Comparison of ENCODE assay signal across 20 mouse cellular contexts in the genomic region with DNA sequence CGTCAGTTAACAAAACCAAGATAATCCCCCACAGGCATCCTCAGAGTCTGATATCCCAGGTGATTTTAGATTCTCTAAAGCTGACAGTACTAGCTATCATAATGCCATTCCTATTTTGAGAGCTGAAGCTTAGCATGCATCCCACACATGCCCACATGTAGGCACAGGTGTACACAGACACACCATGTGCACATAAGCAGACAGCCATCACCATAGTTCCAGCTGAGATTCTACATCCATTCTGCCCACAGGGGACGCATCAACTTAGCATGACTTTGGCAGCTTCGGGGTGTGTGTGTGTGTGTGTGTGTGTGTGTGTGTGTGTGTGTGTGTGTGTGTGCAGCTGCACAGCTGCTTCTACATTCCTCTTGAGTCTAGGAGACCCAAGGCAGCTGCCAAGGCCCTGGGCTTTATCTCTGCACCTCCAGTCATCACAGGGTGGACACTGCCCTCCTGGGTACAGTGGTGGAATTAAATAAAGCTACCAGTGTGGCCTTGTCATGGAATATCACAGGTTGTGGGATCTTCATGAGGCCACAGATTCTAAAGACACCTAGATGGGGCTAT. TPM values are rescaled to one million over a fixed set of nuclear protein-coding genes. Genes with fewer than 3 reads are reported as not detected.
DNase-seq lines count a peak whose midpoint lies in the region; ATAC-seq lines count a peak whose summit lies in the region.
"Had no signal": no experiment of that assay in that cellular context is flagged by ENCODE, and none has a peak within 500 bp of the region (broad histone marks: within the 10 kb centered on the region; RNA-seq: fewer than 3 reads in every experiment).

No protein-coding gene starts in this region.

- DNase-seq in hindbrain, embryonic 11.5 days (ENCODE audit: low spot score) = no peak
- no peak for DNase-seq in midbrain, embryonic 10.5 days (ENCODE audit: low spot score)
- peak; percentile 19 for DNase-seq in midbrain, embryonic 14.5 days
- DNase-seq in retina, embryonic 14.5 days (ENCODE audit: low spot score) = peak; percentile 4
- no peak for DNase-seq in spleen, postnatal 36 days (ENCODE audit: low spot score in 2 of 2)
- no peak for DNase-seq in liver
- DNase-seq: adrenal gland, adult 2 months; cerebellum, adult 9-10 months; gastrocnemius, postnatal 10 days; heart, adult 2 months; kidney, adult 11 months; kidney, postnatal 14 days had no signal

- H3K4me3 ChIP-seq in hindbrain, embryonic 13.5 days = no peak overlapping the region
- H3K4me3 ChIP-seq in hindbrain, embryonic 11.5 days (ENCODE audit: low read depth, low read length) = no peak overlapping the region
- H3K4me3 ChIP-seq in midbrain, embryonic 12.5 days = no peak overlapping the region
- H3K4me3 ChIP-seq in midbrain, embryonic 10.5 days = no peak overlapping the region
- H3K4me3 ChIP-seq in midbrain, embryonic 14.5 days (replicated peaks; ENCODE audit: low read depth, low read length) = no peak overlapping the region
- H3K4me3 ChIP-seq: forebrain, embryonic 15.5 days; heart, adult 2 months had no signal

- peaks cover 25% of the 10 kb centered on the region for H3K4me1 ChIP-seq in hindbrain, embryonic 13.5 days (replicated peaks)
- peaks cover 4% of the 10 kb centered on the region for H3K4me1 ChIP-seq in hindbrain, embryonic 11.5 days (replicated peaks; ENCODE audit: control insufficient read depth, insufficient read depth, low read length)
- peaks cover 13% of the 10 kb centered on the region; the same call in 1 of the 2 replicates for H3K4me1 ChIP-seq in midbrain, embryonic 12.5 days
- H3K4me1 ChIP-seq in midbrain, embryonic 10.5 days = peaks cover 18% of the 10 kb centered on the region
- H3K4me1 ChIP-seq in midbrain, embryonic 14.5 days (ENCODE audit: control insufficient read depth, insufficient read depth, low read length) = peaks cover 10% of the 10 kb centered on the region; the same call in 1 of the 2 replicates
- H3K4me1 ChIP-seq: forebrain, embryonic 15.5 days had no signal

- peak; percentile 59 for ATAC-seq in hindbrain, embryonic 13.5 days (ENCODE audit: low FRiP score)
- no peak for ATAC-seq in hindbrain, embryonic 11.5 days (ENCODE audit: low FRiP score)
- ATAC-seq in midbrain, embryonic 12.5 days (ENCODE audit: low FRiP score, low read depth) = 0 out of 2 replicates have a peak, but pooled peaks have one; percentile 27
- no peak for ATAC-seq in midbrain, embryonic 14.5 days (ENCODE audit: low FRiP score, low TSS enrichment)
- ATAC-seq: CD4-positive, CD25-positive, alpha-beta regulatory T cell, adult 4 months; forebrain, embryonic 15.5 days had no signal

- no peaks in the 10 kb centered on the region for H3K9me3 ChIP-seq in hindbrain, embryonic 13.5 days
- no peaks in the 10 kb centered on the region for H3K9me3 ChIP-seq in hindbrain, embryonic 11.5 days (ENCODE audit: control insufficient read depth, low read length)
- H3K9me3 ChIP-seq in midbrain, embryonic 12.5 days = no peaks in the 10 kb centered on the region
- H3K9me3 ChIP-seq in midbrain, embryonic 10.5 days (replicated peaks) = no peaks in the 10 kb centered on the region
- no peaks in the 10 kb centered on the region for H3K9me3 ChIP-seq in midbrain, embryonic 14.5 days (ENCODE audit: control insufficient read depth, low read length)
- H3K9me3 ChIP-seq: forebrain, embryonic 15.5 days had no signal

- 65% methylated on average over 3 of the region's 3 CpGs for WGBS in hindbrain, embryonic 13.5 days
- WGBS in hindbrain, embryonic 11.5 days = 70% methylated on average over 3 of the region's 3 CpGs
- 68% methylated on average over 3 of the region's 3 CpGs for WGBS in midbrain, embryonic 12.5 days
- 76% methylated on average over 3 of the region's 3 CpGs for WGBS in midbrain, embryonic 10.5 days
- WGBS in midbrain, embryonic 14.5 days = 42% methylated on average over 3 of the region's 3 CpGs

- no peaks in the 10 kb centered on the region for H3K27me3 ChIP-seq in hindbrain, embryonic 13.5 days
- no peaks in the 10 kb centered on the region for H3K27me3 ChIP-seq in hindbrain, embryonic 11.5 days (ENCODE audit: control insufficient read depth, insufficient read depth, low read length)
- no peaks in the 10 kb centered on the region for H3K27me3 ChIP-seq in midbrain, embryonic 12.5 days
- H3K27me3 ChIP-seq in midbrain, embryonic 10.5 days (ENCODE audit: low read depth, poor library complexity, severe bottlenecking) = no peaks in the 10 kb centered on the region
- H3K27me3 ChIP-seq in midbrain, embryonic 14.5 days (ENCODE audit: control insufficient read depth, insufficient read depth, low read length) = no peaks in the 10 kb centered on the region
- H3K27me3 ChIP-seq: forebrain, embryonic 15.5 days had no signal

- no peak overlapping the region for H3K9ac ChIP-seq in hindbrain, embryonic 13.5 days
- H3K9ac ChIP-seq in hindbrain, embryonic 11.5 days (ENCODE audit: low read depth, low read length) = no peak overlapping the region
- H3K9ac ChIP-seq in midbrain, embryonic 12.5 days (replicated peaks) = no peak overlapping the region
- H3K9ac ChIP-seq in midbrain, embryonic 14.5 days (replicated peaks; ENCODE audit: low read length) = no peak overlapping the region
- H3K9ac ChIP-seq: forebrain, embryonic 15.5 days; liver, embryonic 14.5 days had no signal

- H3K4me2 ChIP-seq in hindbrain, embryonic 13.5 days = no peak overlapping the region
- no peak overlapping the region for H3K4me2 ChIP-seq in hindbrain, embryonic 11.5 days (replicated peaks; ENCODE audit: low read depth, low read length)
- no peak overlapping the region for H3K4me2 ChIP-seq in midbrain, embryonic 12.5 days (replicated peaks)
- H3K4me2 ChIP-seq in midbrain, embryonic 14.5 days (ENCODE audit: low read length) = no peak overlapping the region
- H3K4me2 ChIP-seq: forebrain, embryonic 15.5 days had no signal

- H3K36me3 ChIP-seq in hindbrain, embryonic 13.5 days = peaks cover 14% of the 10 kb centered on the region; the same call in 1 of the 2 replicates
- H3K36me3 ChIP-seq in hindbrain, embryonic 11.5 days (ENCODE audit: control insufficient read depth, insufficient read depth, low read length) = no peaks in the 10 kb centered on the region
- H3K36me3 ChIP-seq in midbrain, embryonic 12.5 days = peaks cover 7% of the 10 kb centered on the region
- H3K36me3 ChIP-seq in midbrain, embryonic 10.5 days = peaks cover 2% of the 10 kb centered on the region; the same call in 1 of the 2 replicates
- peaks cover 5% of the 10 kb centered on the region for H3K36me3 ChIP-seq in midbrain, embryonic 14.5 days (ENCODE audit: control insufficient read depth, insufficient read depth, low read length)
- H3K36me3 ChIP-seq: forebrain, embryonic 15.5 days had no signal

- 0 out of 2 replicates have a peak overlapping the region, but pooled peaks have one; percentile 40 for H3K27ac ChIP-seq in hindbrain, embryonic 13.5 days
- H3K27ac ChIP-seq in hindbrain, embryonic 11.5 days (ENCODE audit: low read depth, low read length) = no peak overlapping the region; the same call in 1 of the 2 replicates
- no peak overlapping the region for H3K27ac ChIP-seq in midbrain, embryonic 12.5 days (replicated peaks)
- no peak overlapping the region for H3K27ac ChIP-seq in midbrain, embryonic 10.5 days (replicated peaks)
- no peak overlapping the region for H3K27ac ChIP-seq in midbrain, embryonic 14.5 days (replicated peaks; ENCODE audit: low read depth, low read length)
- H3K27ac ChIP-seq: forebrain, embryonic 15.5 days; heart, adult 2 months; liver, embryonic 14.5 days; macrophage had no signal

RNA-seq across cellular contexts. Expression of a gene that starts 2.1 kb away (rescaled TPM):
- polyA plus RNA-seq in hindbrain, embryonic 13.5 days (2015; fragmentation: Nextera tagmentation; extraction: Ambion mirVana) = 0.61 and 0.78 TPM in 2 replicates
- polyA plus RNA-seq in hindbrain, embryonic 11.5 days (2014; fragmentation: Nextera tagmentation; extraction: Ambion mirVana) = 0.56 and 0.78 TPM in 2 replicates
- 0.18 and 0.22 TPM in 2 replicates for polyA plus RNA-seq in midbrain, embryonic 12.5 days (2016; fragmentation: Nextera tagmentation; extraction: Ambion mirVana)
- polyA plus RNA-seq in midbrain, embryonic 10.5 days (2016; fragmentation: Nextera tagmentation; extraction: Ambion mirVana) = 0.14 and 0.52 TPM in 2 replicates
- 0.16 and 0.24 TPM in 2 replicates for polyA plus RNA-seq in midbrain, embryonic 14.5 days (2014; fragmentation: Nextera tagmentation; extraction: Ambion mirVana)

RNA-seq across cellular contexts. Expression of a gene that starts 21.4 kb away (rescaled TPM):
- polyA plus RNA-seq in hindbrain, embryonic 13.5 days (2015; fragmentation: Nextera tagmentation; extraction: Ambion mirVana) = 101 and 107 TPM in 2 replicates
- 50.2 and 50.5 TPM in 2 replicates for polyA plus RNA-seq in hindbrain, embryonic 11.5 days (2014; fragmentation: Nextera tagmentation; extraction: Ambion mirVana)
- polyA plus RNA-seq in midbrain, embryonic 12.5 days (2016; fragmentation: Nextera tagmentation; extraction: Ambion mirVana) = 86.3 and 97.4 TPM in 2 replicates
- polyA plus RNA-seq in midbrain, embryonic 10.5 days (2016; fragmentation: Nextera tagmentation; extraction: Ambion mirVana) = 81.6 and 87.1 TPM in 2 replicates
- polyA plus RNA-seq in midbrain, embryonic 14.5 days (2014; fragmentation: Nextera tagmentation; extraction: Ambion mirVana) = 86.6 and 92.4 TPM in 2 replicates

RNA-seq across cellular contexts. Expression of a gene that starts 33.9 kb away (rescaled TPM):
- polyA plus RNA-seq in hindbrain, embryonic 13.5 days (2015; fragmentation: Nextera tagmentation; extraction: Ambion mirVana) = 90.9 and 106 TPM in 2 replicates
- polyA plus RNA-seq in hindbrain, embryonic 11.5 days (2014; fragmentation: Nextera tagmentation; extraction: Ambion mirVana) = 80.5 and 91.5 TPM in 2 replicates
- 72.9 and 83.1 TPM in 2 replicates for polyA plus RNA-seq in midbrain, embryonic 12.5 days (2016; fragmentation: Nextera tagmentation; extraction: Ambion mirVana)
- 43.7 and 59.7 TPM in 2 replicates for polyA plus RNA-seq in midbrain, embryonic 10.5 days (2016; fragmentation: Nextera tagmentation; extraction: Ambion mirVana)
- polyA plus RNA-seq in midbrain, embryonic 14.5 days (2014; fragmentation: Nextera tagmentation; extraction: Ambion mirVana) = 89.6 and 94.9 TPM in 2 replicates
- polyA plus RNA-seq: CD4-positive, CD25-positive, alpha-beta regulatory T cell, adult 4 months; macrophage had no signal

RNA-seq across cellular contexts. Expression of a gene that starts 54.9 kb away (rescaled TPM):
- 33.6 and 37.0 TPM in 2 replicates for polyA plus RNA-seq in hindbrain, embryonic 13.5 days (2015; fragmentation: Nextera tagmentation; extraction: Ambion mirVana)
- polyA plus RNA-seq in hindbrain, embryonic 11.5 days (2014; fragmentation: Nextera tagmentation; extraction: Ambion mirVana) = 45.0 and 54.1 TPM in 2 replicates
- polyA plus RNA-seq in midbrain, embryonic 12.5 days (2016; fragmentation: Nextera tagmentation; extraction: Ambion mirVana) = 43.2 and 44.3 TPM in 2 replicates
- 17.9 and 23.8 TPM in 2 replicates for polyA plus RNA-seq in midbrain, embryonic 10.5 days (2016; fragmentation: Nextera tagmentation; extraction: Ambion mirVana)
- 50.8 and 52.6 TPM in 2 replicates for polyA plus RNA-seq in midbrain, embryonic 14.5 days (2014; fragmentation: Nextera tagmentation; extraction: Ambion mirVana)
- polyA plus RNA-seq: CD4-positive, CD25-positive, alpha-beta regulatory T cell, adult 4 months; heart, adult 2 months; macrophage had no signal

RNA-seq across cellular contexts. Expression of a gene that starts 59.6 kb away (rescaled TPM):
- polyA plus RNA-seq in hindbrain, embryonic 13.5 days (2015; fragmentation: Nextera tagmentation; extraction: Ambion mirVana) = 0.17 and 0.35 TPM in 2 replicates
- polyA plus RNA-seq in hindbrain, embryonic 11.5 days (2014; fragmentation: Nextera tagmentation; extraction: Ambion mirVana) = 0.49 and 0.65 TPM in 2 replicates
- polyA plus RNA-seq in midbrain, embryonic 12.5 days (2016; fragmentation: Nextera tagmentation; extraction: Ambion mirVana) = 0.36 and 0.67 TPM in 2 replicates
- 0.48 and 0.56 TPM in 2 replicates for polyA plus RNA-seq in midbrain, embryonic 10.5 days (2016; fragmentation: Nextera tagmentation; extraction: Ambion mirVana)
- 0.18 and 0.38 TPM in 2 replicates for polyA plus RNA-seq in midbrain, embryonic 14.5 days (2014; fragmentation: Nextera tagmentation; extraction: Ambion mirVana)
- polyA plus RNA-seq: adrenal gland, adult 2 months; CD4-positive, CD25-positive, alpha-beta regulatory T cell, adult 4 months; heart, adult 2 months; limb, embryonic 11.5 days; liver, embryonic 14.5 days; macrophage; stomach, embryonic 14.5 days had no signal

Comparison
In these comparisons a context has a peak if more than half of its experiments do, and no peak if none do; other contexts are left out.
1. ATAC-seq: peak in hindbrain, embryonic 13.5 days (single experiment) and midbrain, embryonic 12.5 days (single experiment); none in hindbrain, embryonic 11.5 days (single experiment) and midbrain, embryonic 14.5 days (single experiment).
2. DNase-seq: peak in midbrain, embryonic 14.5 days (single experiment) and retina, embryonic 14.5 days (single experiment); none in hindbrain, embryonic 11.5 days (single experiment), midbrain, embryonic 10.5 days (single experiment), spleen, postnatal 36 days (0 of 2) and liver (single experiment).